Mouse (Mus musculus): ENCODE measurements around the gene Hoxa10. TPM values are rescaled to one million over a fixed set of nuclear protein-coding genes. Genes with fewer than 3 reads are reported as not detected.

Gene Hoxa10
- polyA plus RNA-seq, 1 experiment from 2014 or later = 0.15 TPM

DNA sequence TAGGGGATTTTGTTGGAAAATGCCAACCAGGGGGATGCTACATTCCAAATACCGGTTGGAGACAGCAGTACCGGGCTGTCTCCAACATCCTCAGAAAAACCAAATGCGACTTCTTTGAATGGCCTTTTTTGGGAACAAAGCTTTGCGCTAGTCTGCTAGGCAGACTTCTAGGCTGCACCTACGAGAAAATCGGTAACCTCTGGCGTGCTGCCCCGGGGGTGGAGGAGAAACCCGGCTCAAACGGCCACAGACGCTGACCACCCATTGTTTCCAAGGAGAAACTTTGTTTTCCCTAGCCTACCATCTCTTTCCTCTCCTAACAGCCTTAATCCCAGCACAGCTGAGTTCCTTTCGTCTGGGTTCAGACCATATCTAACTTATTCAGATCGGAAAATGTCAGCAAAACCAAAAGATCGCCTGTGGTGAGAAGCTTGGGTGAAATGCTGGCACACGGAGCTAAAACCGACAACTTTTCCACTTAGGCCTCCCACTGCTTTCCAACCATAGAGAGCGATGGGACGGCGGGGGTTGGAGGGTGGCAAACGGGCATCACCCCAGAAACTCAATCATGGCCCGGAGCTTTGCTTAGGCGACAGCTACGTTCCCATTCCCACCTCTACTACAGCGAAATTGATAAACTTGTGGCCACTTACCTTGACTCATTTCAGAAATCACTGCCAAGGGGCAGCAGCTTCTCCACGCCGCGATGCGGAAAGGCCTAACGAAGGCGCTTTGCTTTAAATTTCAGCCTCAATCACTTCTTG lies 847 bp downstream of the Hoxa10 start:
- WGBS = 3% methylated on average over 30 of the region's 30 CpGs
- H3K27ac ChIP-seq = no peak overlapping the region
- no peak overlapping the region for H3K4me2 ChIP-seq
- no peak overlapping the region for H3K4me3 ChIP-seq
- no peaks in the 10 kb centered on the region for H3K9me3 ChIP-seq
- no peak overlapping the region for H3K9ac ChIP-seq
- peaks cover 97% of the 10 kb centered on the region for H3K27me3 ChIP-seq (replicated peaks)
- ATAC-seq (replicated peaks) = no peak
- no peaks in the 10 kb centered on the region for H3K36me3 ChIP-seq (replicated peaks)
- H3K4me1 ChIP-seq = 0 out of 2 replicates have a peak, but pooled peaks cover 2% of the 10 kb centered on the region

DNA sequence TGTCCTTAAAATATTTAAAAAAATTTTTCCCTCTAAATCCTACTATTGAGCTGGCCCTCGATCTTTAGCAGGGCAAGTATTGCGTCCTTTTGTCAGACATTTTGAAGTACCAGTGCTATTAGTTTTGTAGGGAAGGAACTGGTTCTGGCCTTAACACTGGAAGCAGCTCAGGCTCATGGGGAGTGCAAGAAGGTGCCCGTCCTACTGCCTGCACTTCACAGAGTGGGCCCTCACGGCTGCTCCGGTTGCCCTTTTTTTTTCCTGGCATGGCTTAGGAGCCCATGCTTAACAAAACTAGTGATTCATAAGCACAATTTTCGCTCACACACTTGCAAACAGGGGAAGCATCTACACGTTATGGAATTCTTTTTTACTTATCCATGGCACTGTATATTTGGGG lies 1.7 kb downstream of the Hoxa10 start:
- Histone ChIP-seq H3K4me2 (no peak overlapping the region), H3K4me1 (0 out of 2 replicates have a peak, but pooled peaks cover 2% of the 10 kb centered on the region), H3K27ac (no peak overlapping the region), H3K4me3 (no peak overlapping the region), H3K27me3 (replicated peaks) (peaks cover 98% of the 10 kb centered on the region), H3K36me3 (replicated peaks) (no peaks in the 10 kb centered on the region), H3K9ac (no peak overlapping the region), H3K9me3 (no peaks in the 10 kb centered on the region)
- ATAC-seq (replicated peaks) = no peak
- WGBS = 2% methylated on average over 7 of the region's 7 CpGs

DNA sequence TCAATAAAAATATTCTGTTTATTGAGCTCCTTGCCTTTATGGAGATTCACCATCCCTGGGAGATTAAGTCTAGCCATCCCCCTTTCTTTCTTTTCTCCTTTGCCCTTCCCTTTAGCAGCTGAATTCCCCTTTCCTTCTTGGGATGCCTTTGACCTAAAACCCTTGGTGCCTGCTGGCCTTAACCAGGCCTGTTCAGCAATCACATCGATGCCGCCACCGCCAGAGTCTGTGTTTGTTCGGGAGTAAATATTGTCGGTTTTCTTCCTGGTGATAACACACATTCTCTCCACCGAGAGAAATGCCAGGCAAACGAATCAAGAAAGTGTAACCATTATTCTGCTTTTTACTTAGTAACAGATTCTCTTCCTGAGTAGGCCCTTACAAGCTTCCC lies 2.5 kb downstream of the Hoxa10 start:
- Histone ChIP-seq H3K9me3 (no peaks in the 10 kb centered on the region), H3K4me1 (0 out of 2 replicates have a peak, but pooled peaks cover 2% of the 10 kb centered on the region), H3K27me3 (replicated peaks) (peaks cover 98% of the 10 kb centered on the region), H3K27ac (no peak overlapping the region), H3K4me3 (no peak overlapping the region), H3K36me3 (replicated peaks) (no peaks in the 10 kb centered on the region), H3K9ac (no peak overlapping the region), H3K4me2 (no peak overlapping the region)
- no peak for ATAC-seq (replicated peaks)
- WGBS = 3% methylated on average over 7 of the region's 7 CpGs

DNA sequence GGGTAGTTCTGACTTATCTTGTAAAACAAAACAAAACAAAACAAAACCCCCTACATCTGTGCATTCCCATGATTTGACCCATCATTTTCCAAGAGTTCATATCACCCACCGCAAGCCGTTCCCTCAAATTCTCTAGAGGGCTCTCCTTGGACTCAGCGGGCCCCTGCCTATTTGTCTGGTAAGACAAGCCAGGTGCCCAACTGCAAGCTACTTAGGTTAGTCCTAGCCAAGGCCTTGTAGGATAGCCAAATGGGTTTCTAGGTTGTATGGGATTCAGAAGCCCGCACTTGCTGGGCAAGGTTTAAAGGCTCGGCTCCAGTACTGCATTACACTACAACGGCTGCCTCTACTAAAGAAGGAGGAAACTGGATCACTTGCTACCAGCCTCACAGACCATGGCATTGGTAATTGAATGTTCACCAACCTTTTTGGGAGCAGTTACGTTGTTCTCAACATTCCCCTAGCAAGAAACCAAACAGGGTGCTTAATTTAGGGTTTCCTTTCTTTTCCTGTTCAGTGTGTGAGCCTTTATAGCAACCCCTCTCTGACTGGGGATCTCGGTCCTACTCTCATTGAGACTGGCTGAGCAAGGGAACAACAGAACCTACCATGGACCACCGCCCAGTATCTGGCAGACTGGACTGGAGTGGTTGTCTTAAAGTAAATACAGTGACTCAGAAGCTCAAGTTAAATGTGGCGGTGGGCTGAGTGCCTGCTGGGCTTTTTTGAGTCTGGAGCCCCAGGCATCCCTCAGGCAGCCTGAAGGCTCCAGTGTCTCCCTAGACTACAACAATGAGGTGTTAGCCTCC lies 3.1 kb downstream of the Hoxa10 start:
- H3K4me2 ChIP-seq = no peak overlapping the region
- peaks cover 98% of the 10 kb centered on the region for H3K27me3 ChIP-seq (replicated peaks)
- ATAC-seq (replicated peaks) = no peak
- no peak overlapping the region for H3K4me3 ChIP-seq
- H3K4me1 ChIP-seq = 0 out of 2 replicates have a peak, but pooled peaks cover 2% of the 10 kb centered on the region
- H3K9ac ChIP-seq = no peak overlapping the region
- no peaks in the 10 kb centered on the region for H3K9me3 ChIP-seq
- no peaks in the 10 kb centered on the region for H3K36me3 ChIP-seq (replicated peaks)
- 10% methylated on average over 10 of the region's 10 CpGs for WGBS
- no peak overlapping the region for H3K27ac ChIP-seq

DNA sequence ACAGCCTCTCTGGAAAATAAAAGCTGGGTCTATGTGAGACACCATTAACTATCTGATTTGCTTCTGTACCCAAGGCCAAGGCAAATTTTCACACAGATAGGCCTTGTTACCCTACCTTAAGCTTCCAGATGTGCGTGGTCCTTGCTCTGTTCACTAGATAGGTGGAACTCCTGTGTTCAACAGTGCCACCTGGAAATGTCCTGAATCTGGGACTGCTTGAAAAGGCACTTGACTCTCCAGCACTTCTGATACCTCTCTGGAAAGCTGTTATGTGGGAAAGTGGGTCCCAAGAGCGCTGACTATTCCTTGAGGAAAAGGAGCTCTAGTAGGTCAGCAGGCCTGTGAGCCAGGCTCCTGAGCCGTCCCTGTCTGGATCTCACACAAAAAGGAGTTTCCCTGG lies 3.8 kb downstream of the Hoxa10 start:
- Histone ChIP-seq H3K4me3 (no peak overlapping the region), H3K27ac (no peak overlapping the region), H3K4me2 (no peak overlapping the region), H3K27me3 (replicated peaks) (peaks cover 98% of the 10 kb centered on the region), H3K9ac (no peak overlapping the region), H3K9me3 (no peaks in the 10 kb centered on the region), H3K4me1 (0 out of 2 replicates have a peak, but pooled peaks cover 2% of the 10 kb centered on the region), H3K36me3 (replicated peaks) (no peaks in the 10 kb centered on the region)
- whole genome bisulfite sequencing = 1% methylated on average over 3 of the region's 3 CpGs
- ATAC-seq (replicated peaks) = no peak

DNA sequence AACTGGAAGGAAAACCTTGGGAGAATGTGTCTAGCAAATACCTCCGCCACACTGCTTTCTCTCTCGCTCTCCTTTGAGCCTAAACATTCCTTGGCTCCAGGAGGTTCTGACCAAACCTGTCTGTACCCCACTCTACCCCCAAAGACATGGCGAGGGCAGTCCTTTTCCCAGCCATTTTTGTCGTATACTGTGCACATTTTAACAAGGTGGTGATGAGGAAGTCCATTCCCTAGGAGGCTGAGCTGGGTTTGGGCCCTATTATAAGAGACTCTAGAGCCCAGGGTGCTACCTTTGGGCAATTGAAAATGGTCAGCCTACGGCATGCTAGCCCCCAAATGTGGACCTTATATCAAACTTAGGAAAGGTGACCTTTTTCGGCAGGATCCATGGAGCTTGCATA lies 4.8 kb downstream of the Hoxa10 start:
- Histone ChIP-seq H3K4me3 (no peak overlapping the region), H3K9me3 (no peaks in the 10 kb centered on the region), H3K27me3 (replicated peaks) (peaks cover 94% of the 10 kb centered on the region), H3K36me3 (replicated peaks) (no peaks in the 10 kb centered on the region), H3K9ac (no peak overlapping the region), H3K27ac (no peak overlapping the region), H3K4me2 (no peak overlapping the region), H3K4me1 (0 out of 2 replicates have a peak, but pooled peaks cover 2% of the 10 kb centered on the region)
- ATAC-seq (replicated peaks) = no peak
- WGBS = 18% methylated on average over 6 of the region's 6 CpGs

DNA sequence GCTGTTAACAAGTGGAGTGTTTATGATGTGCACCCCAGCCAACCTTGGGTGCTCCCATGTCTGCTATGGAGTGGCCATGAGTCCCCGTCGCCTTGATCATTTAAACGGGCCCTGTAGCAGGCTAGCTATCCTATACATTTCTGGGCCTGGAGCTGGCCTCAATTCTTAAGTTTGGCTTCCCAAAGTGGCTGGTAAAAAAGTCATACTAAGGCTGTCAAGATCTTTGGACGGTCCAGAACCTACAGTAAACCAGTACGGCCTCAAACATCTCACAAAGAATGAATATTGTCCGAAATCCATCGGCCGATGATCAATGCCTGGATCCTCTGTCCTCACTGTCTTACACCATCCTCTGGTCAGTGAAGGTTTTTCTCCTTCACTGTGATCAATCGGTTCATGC lies 5.4 kb downstream of the Hoxa10 start:
- Histone ChIP-seq H3K4me1 (0 out of 2 replicates have a peak, but pooled peaks cover 2% of the 10 kb centered on the region), H3K9me3 (no peaks in the 10 kb centered on the region), H3K9ac (no peak overlapping the region), H3K36me3 (replicated peaks) (no peaks in the 10 kb centered on the region), H3K27ac (no peak overlapping the region), H3K4me2 (no peak overlapping the region), H3K27me3 (replicated peaks) (peaks cover 94% of the 10 kb centered on the region), H3K4me3 (no peak overlapping the region)
- ATAC-seq (replicated peaks) = no peak
- WGBS = 29% methylated on average over 9 of the region's 9 CpGs

DNA sequence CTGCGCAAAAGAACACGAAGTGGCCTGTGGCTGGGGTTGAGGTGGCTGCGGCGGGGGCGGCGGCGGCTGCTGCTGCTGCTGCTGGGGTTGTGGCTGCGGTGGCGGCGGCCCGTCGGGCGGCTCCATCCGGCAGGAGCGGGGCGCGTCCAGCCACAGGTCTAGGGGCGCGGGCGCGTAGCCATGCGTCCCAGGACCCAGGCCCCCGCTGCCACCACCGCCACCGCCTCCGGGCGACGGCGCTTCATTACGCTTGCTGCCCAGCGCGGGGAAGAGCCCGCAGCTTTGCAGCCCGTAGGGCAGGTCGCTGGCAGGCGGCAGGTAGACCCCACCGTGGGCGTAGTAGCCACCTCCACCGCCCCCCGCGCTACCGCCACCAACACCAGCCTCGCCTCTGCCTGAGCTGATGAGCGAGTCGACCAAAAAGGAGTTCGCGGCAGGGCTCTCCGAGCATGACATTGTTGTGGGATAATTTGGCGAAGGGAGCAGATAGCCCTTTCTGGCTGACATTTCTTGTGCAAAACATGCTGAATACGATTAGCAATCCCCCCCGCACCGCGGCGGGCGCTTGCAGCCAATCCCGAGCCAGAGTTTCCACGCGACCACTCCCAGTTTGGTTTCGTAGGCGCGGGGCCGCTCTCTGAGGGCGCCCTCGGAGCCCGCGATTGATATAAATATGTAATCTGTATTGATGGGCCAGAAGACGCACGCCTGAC lies 6.1 kb downstream of the Hoxa10 start:
- Histone ChIP-seq H3K27me3 (replicated peaks) (peaks cover 94% of the 10 kb centered on the region), H3K9me3 (no peaks in the 10 kb centered on the region), H3K36me3 (replicated peaks) (no peaks in the 10 kb centered on the region), H3K9ac (no peak overlapping the region), H3K4me1 (no peaks in the 10 kb centered on the region), H3K4me2 (no peak overlapping the region), H3K27ac (no peak overlapping the region), H3K4me3 (no peak overlapping the region)
- 2% methylated on average over 62 of the region's 68 CpGs for WGBS
- no peak for ATAC-seq (replicated peaks)

DNA sequence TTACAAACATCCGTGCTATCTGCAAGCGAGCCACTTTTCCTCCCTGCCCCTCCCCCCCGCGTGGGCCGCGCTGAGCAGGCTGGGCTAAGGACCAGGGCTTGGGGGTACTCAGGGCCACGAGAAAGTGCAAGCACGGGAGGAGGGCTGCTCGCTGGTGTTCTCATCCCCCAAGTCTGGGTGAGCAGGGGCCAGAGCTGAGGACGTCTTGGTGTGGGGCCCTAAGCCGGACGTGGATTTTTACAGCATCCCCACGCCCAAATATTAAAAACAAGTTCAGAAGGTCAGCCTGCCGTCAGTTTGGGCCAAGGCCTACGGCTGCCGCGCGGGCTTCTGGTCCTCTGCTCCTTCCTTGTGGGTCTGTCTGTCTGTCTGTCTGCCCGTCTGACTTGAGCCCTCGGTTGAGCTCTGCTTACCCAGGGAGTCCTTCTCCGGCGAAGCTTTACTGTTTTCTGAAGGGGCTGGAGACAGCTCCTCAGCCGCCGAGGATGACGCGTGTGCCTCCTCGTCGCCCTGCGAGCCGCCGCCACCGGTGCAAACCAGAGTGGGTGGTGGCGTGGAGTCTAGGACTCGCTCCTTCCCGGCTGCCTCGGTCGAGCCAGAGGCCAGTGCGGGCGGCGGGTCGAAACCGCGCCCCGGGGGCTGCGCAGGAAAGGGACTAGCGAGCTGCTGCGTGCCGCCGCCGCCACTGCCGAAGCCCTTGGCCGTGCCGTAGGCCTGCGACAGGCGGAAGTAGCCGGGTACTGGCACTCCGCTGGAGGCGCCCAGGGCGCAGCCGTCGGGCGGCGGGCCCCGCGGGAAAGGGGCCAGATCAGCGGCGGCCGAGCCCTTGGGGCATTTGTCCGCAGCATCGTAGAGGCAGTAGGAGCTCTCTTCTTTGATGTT lies 6.9 kb downstream of the Hoxa10 start:
- WGBS = under 1% methylated on average over 70 of the region's 70 CpGs
- H3K4me2 ChIP-seq = no peak overlapping the region
- no peaks in the 10 kb centered on the region for H3K36me3 ChIP-seq (replicated peaks)
- ATAC-seq (replicated peaks) = no peak
- no peak overlapping the region for H3K9ac ChIP-seq
- no peak overlapping the region for H3K4me3 ChIP-seq
- H3K27ac ChIP-seq = no peak overlapping the region
- no peaks in the 10 kb centered on the region for H3K4me1 ChIP-seq
- H3K9me3 ChIP-seq = no peaks in the 10 kb centered on the region
- peaks cover 96% of the 10 kb centered on the region for H3K27me3 ChIP-seq (replicated peaks)

DNA sequence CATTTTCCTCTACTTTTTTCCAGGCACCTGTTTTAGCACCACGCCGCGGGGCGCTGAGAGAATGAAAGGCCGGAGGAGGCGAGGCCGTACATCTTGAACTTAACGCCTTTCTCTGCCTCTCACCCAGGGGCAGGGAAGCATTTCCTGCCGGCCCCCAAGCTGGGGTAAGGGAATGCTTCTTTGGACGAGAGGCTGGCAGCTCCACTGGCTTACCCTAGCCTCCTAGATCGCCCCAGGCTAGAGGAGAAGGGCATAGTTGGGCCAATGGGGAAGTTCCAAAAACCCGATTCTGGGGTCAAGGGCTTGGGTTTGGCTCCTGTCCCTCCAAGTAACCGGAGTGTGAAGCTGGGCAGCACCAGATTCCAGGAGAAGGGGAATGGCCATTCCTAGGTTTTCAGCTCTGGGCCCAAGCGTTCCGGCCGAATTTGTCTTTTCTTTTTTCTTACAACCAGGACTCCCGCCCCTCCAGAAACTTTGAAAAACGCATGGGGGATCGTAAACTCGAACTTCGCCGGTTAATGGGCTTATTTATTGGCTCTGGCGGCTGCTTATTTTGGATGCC lies 7.6 kb downstream of the Hoxa10 start:
- ATAC-seq (replicated peaks) = no peak
- whole genome bisulfite sequencing = 2% methylated on average over 23 of the region's 23 CpGs
- H3K4me3 ChIP-seq = no peak overlapping the region
- H3K4me2 ChIP-seq = no peak overlapping the region
- H3K4me1 ChIP-seq = no peaks in the 10 kb centered on the region
- no peak overlapping the region for H3K27ac ChIP-seq
- H3K36me3 ChIP-seq (replicated peaks) = no peaks in the 10 kb centered on the region
- no peak overlapping the region for H3K9ac ChIP-seq
- peaks cover 94% of the 10 kb centered on the region for H3K27me3 ChIP-seq (replicated peaks)
- no peaks in the 10 kb centered on the region for H3K9me3 ChIP-seq

DNA sequence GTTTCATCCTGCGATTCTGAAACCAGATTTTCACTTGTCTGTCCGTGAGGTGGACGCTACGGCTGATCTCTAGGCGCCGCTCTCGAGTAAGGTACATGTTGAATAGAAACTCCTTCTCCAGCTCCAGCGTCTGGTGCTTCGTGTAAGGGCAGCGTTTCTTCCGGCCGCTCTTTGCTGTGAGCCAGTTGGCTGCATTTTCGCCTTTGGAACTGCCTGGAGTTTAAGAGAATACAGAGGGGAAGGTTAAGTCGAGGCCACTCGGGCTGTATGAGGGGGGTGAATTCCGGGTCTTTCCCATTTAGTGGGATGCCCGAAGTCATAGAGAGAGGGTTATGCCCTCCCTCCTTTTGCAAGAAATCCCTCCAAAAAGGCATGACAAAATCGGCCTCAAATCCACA lies 8.1 kb downstream of the Hoxa10 start:
- Histone ChIP-seq H3K4me3 (no peak overlapping the region), H3K9ac (no peak overlapping the region), H3K36me3 (replicated peaks) (no peaks in the 10 kb centered on the region), H3K9me3 (no peaks in the 10 kb centered on the region), H3K4me2 (no peak overlapping the region), H3K4me1 (no peaks in the 10 kb centered on the region), H3K27ac (no peak overlapping the region), H3K27me3 (replicated peaks) (peaks cover 94% of the 10 kb centered on the region)
- no peak for ATAC-seq (replicated peaks)
- under 1% methylated on average over 18 of the region's 18 CpGs for WGBS
